Mouse (Mus musculus) embryonic fibroblast, embryonic 13.5 days (primary cell): ENCODE data around the gene Gm7970.
"Not testable (repeated sequence)": the region's sequence is repeated elsewhere in the genome, so short reads cannot be mapped to it uniquely, and the experiment has no call there.

Source experiments
- CTCF ChIP-seq: IDR thresholded peaks from 2 replicates; pipeline ENCODE4 v1.5.1; 2011; ENCODE audit warnings: mild to moderate bottlenecking, control low read depth, low read length, moderate library complexity, borderline replicate concordance; ENCODE audit not compliant: insufficient read depth
- POLR2A ChIP-seq: IDR thresholded peaks from 2 replicates; pipeline ENCODE4 v1.6.1; 2011; ENCODE audit warnings: low read depth, mild to moderate bottlenecking, control low read depth, low read length, moderate library complexity

- not testable (repeated sequence) for TF ChIP-seq POLR2A, CTCF
Observed at GRCm38 (mm10) chr14:41586346-41586745, 31.0 kb upstream of the Gm7970 start.
